Mouse (Mus musculus): ENCODE results near the gene Sclt1.

DNA sequence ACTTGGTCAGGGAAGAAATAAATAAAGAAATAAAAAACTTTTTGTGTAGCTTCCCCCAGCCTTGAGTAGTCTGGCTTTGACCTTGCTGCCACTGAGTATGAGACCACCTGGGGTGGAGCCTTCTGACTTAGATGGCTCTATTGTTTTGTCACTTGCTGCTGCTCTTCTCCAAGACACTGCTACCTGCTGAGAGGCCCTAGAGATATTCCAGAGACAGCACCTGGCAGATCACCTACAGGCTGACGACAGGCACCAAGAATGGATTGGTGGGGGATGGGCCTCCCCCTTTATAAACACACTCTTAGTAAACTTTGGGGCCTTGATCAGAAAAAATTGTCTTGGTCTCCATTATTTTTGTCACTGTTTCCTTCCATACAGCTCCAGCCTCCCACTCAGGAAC lies 46.6 kb downstream of the Sclt1 start:
- TF ChIP-seq POLR2A (IDR thresholded peaks at IDR 0.05; ENCODE audit: control insufficient read depth, extremely low read depth, insufficient read depth, low read length, poor library complexity) (no peak), CTCF (IDR thresholded peaks at IDR 0.05; ENCODE audit: borderline replicate concordance, control insufficient read depth, extremely low read depth, insufficient read depth, low read length, poor library complexity) (no peak)
